8 mouse cellular contexts compared by ENCODE assay signal in genomic region chr8:77549881-77550580, GRCm38 (mm10). TPM values are rescaled to one million over a fixed set of nuclear protein-coding genes. Genes with fewer than 3 reads are reported as not detected.
DNase-seq lines count a peak whose midpoint lies in the region; ATAC-seq and TF ChIP-seq lines count a peak whose summit lies in the region.

No protein-coding gene starts in this region.

- peak overlapping the region; percentile 75; the same call in 1 of the 2 replicates for H3K27ac ChIP-seq in heart, embryonic 11.5 days (ENCODE audit: low read depth, low read length)
- peak overlapping the region; percentile 78; the same call in 1 of the 2 replicates for H3K27ac ChIP-seq in kidney, embryonic 16.5 days (ENCODE audit: low read length)

- peak overlapping the region; percentile 93 for H3K4me3 ChIP-seq in G1E (ENCODE audit: low read depth, low read length)
- peak overlapping the region; percentile 83 for H3K4me3 ChIP-seq in heart, embryonic 11.5 days (ENCODE audit: low read depth, low read length)
- H3K4me3 ChIP-seq in kidney, embryonic 16.5 days (ENCODE audit: low read length), result peak overlapping the region; percentile 59

- peak; percentile 40 to 80 for DNase-seq in adrenal gland, adult (ENCODE audit: inconsistent age in 2 of 2, low spot score in 1 of 2)
- DNase-seq in adrenal gland, postnatal 4 days (ENCODE audit: low spot score in 2 of 2), result no peak
- peak; percentile 53 for DNase-seq in G1E (ENCODE audit: low spot score)
- peak; percentile 18 to 50 for DNase-seq in cerebellum, postnatal 25 days
- peak; percentile 39 for DNase-seq in lung, postnatal 14 days
- DNase-seq in spleen, postnatal 36 days (ENCODE audit: low spot score in 2 of 2), result peak; percentile 25 to 56

- WGBS in heart, embryonic 11.5 days (ENCODE audit: insufficient replicate concordance), result 23% methylated on average over 7 of the region's 7 CpGs
- WGBS in kidney, embryonic 16.5 days, result 16% methylated on average over 7 of the region's 7 CpGs

- H3K4me2 ChIP-seq in heart, embryonic 11.5 days, result peak overlapping the region; percentile 91
- H3K4me2 ChIP-seq in kidney, embryonic 16.5 days (replicated peaks; ENCODE audit: low read depth, low read length), result peak overlapping the region; percentile 77

- ATAC-seq in G1E (ENCODE audit: extremely low read depth, insufficient number of reproducible peaks, low FRiP score, poor library complexity, severe bottlenecking), result peak; percentile 74
- no peak for ATAC-seq in heart, embryonic 11.5 days (replicated peaks; ENCODE audit: insufficient number of reproducible peaks, low FRiP score, low TSS enrichment)
- ATAC-seq in kidney, embryonic 16.5 days (ENCODE audit: low FRiP score, low TSS enrichment), result no peak

- H3K4me1 ChIP-seq in G1E (ENCODE audit: insufficient read depth, low read depth, low read length), result peaks cover 36% of the 10 kb centered on the region
- no peaks in the 10 kb centered on the region for H3K4me1 ChIP-seq in heart, embryonic 11.5 days (ENCODE audit: control insufficient read depth, insufficient read depth, low read length)
- no peaks in the 10 kb centered on the region for H3K4me1 ChIP-seq in kidney, embryonic 16.5 days (ENCODE audit: insufficient read depth, low read length)

- H3K9me3 ChIP-seq in G1E (replicated peaks), result peaks cover 13% of the 10 kb centered on the region
- H3K9me3 ChIP-seq in heart, embryonic 11.5 days (replicated peaks; ENCODE audit: control insufficient read depth, low read length), result no peaks in the 10 kb centered on the region
- no peaks in the 10 kb centered on the region for H3K9me3 ChIP-seq in kidney, embryonic 16.5 days (ENCODE audit: low read length)

- peak; percentile 19; the same call in 1 of the 2 replicates for TF ChIP-seq CTCF in G1E (IDR thresholded peaks at IDR 0.05; ENCODE audit: low read depth, low read length)

- H3K36me3 ChIP-seq in G1E (replicated peaks), result peaks cover 39% of the 10 kb centered on the region
- peaks cover 20% of the 10 kb centered on the region for H3K36me3 ChIP-seq in heart, embryonic 11.5 days (ENCODE audit: control insufficient read depth, insufficient read depth, low read length)
- peaks cover 28% of the 10 kb centered on the region for H3K36me3 ChIP-seq in kidney, embryonic 16.5 days (ENCODE audit: insufficient read depth, low read length)

- H3K27me3 ChIP-seq in G1E (ENCODE audit: insufficient read depth, low read length), result no peaks in the 10 kb centered on the region
- no peaks in the 10 kb centered on the region for H3K27me3 ChIP-seq in heart, embryonic 11.5 days (ENCODE audit: control insufficient read depth, insufficient read depth, low read length)
- H3K27me3 ChIP-seq in kidney, embryonic 16.5 days (ENCODE audit: insufficient read depth, low read length), result no peaks in the 10 kb centered on the region

- peak overlapping the region; percentile 92 for H3K9ac ChIP-seq in heart, embryonic 11.5 days (ENCODE audit: low read depth, low read length)
- H3K9ac ChIP-seq in kidney, embryonic 16.5 days (replicated peaks; ENCODE audit: low read length), result peak overlapping the region; percentile 79

RNA-seq across cellular contexts. Expression of gene Prmt9, which starts 0.8 kb away (rescaled TPM):
- 10 to 100 TPM; 24.4 to 25.3 TPM for total RNA-seq in adrenal gland, postnatal 4 days (2021)
- 30.6 and 34.9 TPM in 2 replicates for total RNA-seq in G1E (2014; fragmentation: Nextera tagmentation)
- total RNA-seq in G1E (2017), result 35.5 and 36.8 TPM in 2 replicates
- polyA plus RNA-seq in G1E (2012), result 5.5 and 6.2 TPM in 2 replicates
- 13.4 and 15.6 TPM in 2 replicates for polyA plus RNA-seq in heart, embryonic 11.5 days (2014; fragmentation: Nextera tagmentation; extraction: Ambion mirVana)
- polyA plus RNA-seq in kidney, embryonic 16.5 days (2015; fragmentation: Nextera tagmentation; extraction: Ambion mirVana), result 21.2 and 23.2 TPM in 2 replicates

RNA-seq across cellular contexts. Expression of gene Arhgap10, which starts 32.3 kb away (rescaled TPM):
- total RNA-seq in adrenal gland, postnatal 4 days (2021), result 10 to 100 TPM; 43.6 to 48.4 TPM
- total RNA-seq in G1E (2014; fragmentation: Nextera tagmentation) (22.7 and 24.4 TPM in 2 replicates), G1E (2017) (21.0 and 26.1 TPM in 2 replicates)
- 20.3 and 22.9 TPM in 2 replicates for polyA plus RNA-seq in G1E (2012)
- polyA plus RNA-seq in heart, embryonic 11.5 days (2014; fragmentation: Nextera tagmentation; extraction: Ambion mirVana), result 21.2 and 23.2 TPM in 2 replicates
- 31.7 and 36.0 TPM in 2 replicates for polyA plus RNA-seq in kidney, embryonic 16.5 days (2015; fragmentation: Nextera tagmentation; extraction: Ambion mirVana)

Comparison
In these comparisons a context has a peak if more than half of its experiments do, and no peak if none do; other contexts are left out.
1. DNase-seq: peak in adrenal gland, adult (2 of 2), G1E (single experiment), cerebellum, postnatal 25 days (2 of 2), lung, postnatal 14 days (single experiment) and spleen, postnatal 36 days (2 of 2); none in adrenal gland, postnatal 4 days (0 of 2).
2. Peak in every context shown above with its lines, with median percentiles within 50 percentile points of each other: H3K4me3 ChIP-seq.